Mouse (Mus musculus): ENCODE results near the gene Acox1.

GRCm38 (mm10) chr11:116239797-116240196, 41.0 kb upstream of the Acox1 start:
- TF ChIP-seq POLR2A (IDR thresholded peaks at IDR 0.05; ENCODE audit: insufficient read depth, low read length) (no peak), CTCF (IDR thresholded peaks at IDR 0.05; ENCODE audit: low read depth, low read length) (no peak)

All from ES-Bruce4 (cell line).